Comparison of ENCODE assay signal across 24 mouse cellular contexts in genomic region chr14:56617470-56617869, GRCm38 (mm10).
"Had no signal": no experiment of that assay in that cellular context is flagged by ENCODE, and none has a peak within 500 bp of the region (broad histone marks: within the 10 kb centered on the region; RNA-seq: fewer than 3 reads in every experiment).

No protein-coding gene starts in this region.

- H3K27ac ChIP-seq: heart, adult 2 months; heart, embryonic 13.5 days; heart, embryonic 15.5 days; hindbrain, embryonic 13.5 days; hindbrain, embryonic 15.5 days; hindbrain, postnatal 0 days; kidney, embryonic 15.5 days; kidney, postnatal 0 days; limb, embryonic 13.5 days had no signal

- H3K9ac ChIP-seq: forebrain, postnatal 0 days; heart, embryonic 13.5 days; heart, embryonic 15.5 days; hindbrain, embryonic 13.5 days; hindbrain, embryonic 15.5 days; kidney, embryonic 15.5 days; limb, embryonic 13.5 days had no signal

- H3K4me2 ChIP-seq: heart, embryonic 11.5 days; heart, embryonic 13.5 days; heart, embryonic 15.5 days; hindbrain, embryonic 13.5 days; hindbrain, embryonic 15.5 days; kidney, embryonic 15.5 days; limb, embryonic 13.5 days had no signal

- H3K9me3 ChIP-seq: heart, embryonic 13.5 days; heart, embryonic 15.5 days; hindbrain, embryonic 13.5 days; hindbrain, embryonic 15.5 days; kidney, embryonic 15.5 days; limb, embryonic 13.5 days had no signal

- H3K36me3 ChIP-seq: hindbrain, embryonic 13.5 days; hindbrain, embryonic 15.5 days had no signal

- H3K27me3 ChIP-seq: heart, embryonic 13.5 days; heart, embryonic 15.5 days; hindbrain, embryonic 13.5 days; hindbrain, embryonic 15.5 days; kidney, embryonic 15.5 days; limb, embryonic 13.5 days had no signal

- H3K4me3 ChIP-seq: heart, adult 2 months; heart, embryonic 13.5 days; heart, embryonic 15.5 days; hindbrain, embryonic 13.5 days; hindbrain, embryonic 15.5 days; kidney, embryonic 15.5 days; limb, embryonic 13.5 days had no signal

- DNase-seq: forebrain, postnatal 0 days; gastrocnemius, postnatal 14 days; gastrocnemius, postnatal 36 days; heart, adult 2 months; heart, postnatal 14 days; heart, postnatal 36 days; kidney, adult 11 months; kidney, adult 2 months; kidney, adult 9 months; kidney, postnatal 14 days; kidney, postnatal 36 days; layer of hippocampus, adult 9-11 months; layer of hippocampus, postnatal 36 days; left cerebral cortex, postnatal 4 days had no signal

- H3K4me1 ChIP-seq: heart, embryonic 13.5 days; heart, embryonic 15.5 days; hindbrain, embryonic 13.5 days; hindbrain, embryonic 15.5 days; kidney, embryonic 15.5 days; limb, embryonic 13.5 days had no signal

- ATAC-seq: forebrain, postnatal 0 days; hindbrain, postnatal 0 days; intestine, embryonic 16.5 days had no signal
